Mouse (Mus musculus) olfactory bulb, adult 2 months (tissue): ENCODE results near the gene Olfr904.

ENCODE experiments used
- CTCF ChIP-seq: fragments of 200-500 bp; IDR thresholded peaks from 2 replicates; pipeline ENCODE4 v1.5.1; 2012; ENCODE audit warnings: low read depth, mild to moderate bottlenecking, low read length, moderate library complexity; ENCODE audit not compliant: insufficient read depth
- POLR2A ChIP-seq: fragments of 200-500 bp; IDR thresholded peaks from 2 replicates; pipeline ENCODE4 v1.6.1; 2012; ENCODE audit warnings: mild to moderate bottlenecking, low read depth, low read length, moderate library complexity; ENCODE audit not compliant: insufficient read depth

- TF ChIP-seq CTCF: no peak
- no peak for TF ChIP-seq POLR2A
Measured at GRCm38 (mm10) chr9:38512353-38512752, 49.4 kb downstream of the Olfr904 start.
